Mouse (Mus musculus) intestine, embryonic 16.5 days (tissue): Measurements from ENCODE around the gene 9930021J03Rik. TPM values are rescaled to one million over a fixed set of nuclear protein-coding genes. Genes with fewer than 3 reads are reported as not detected.

ENCODE experiments used
- ATAC-seq: fragments of 200-750 bp; cut with Nextera tagmentation; 2 replicates; pipeline ENCODE4 v1.8.0; 2017; ENCODE audit warnings: moderate TSS enrichment, moderate library complexity
- H3K27ac ChIP-seq: fragments of 300-500 bp; sonication (generic); 2 replicates; pipeline ENCODE4 v1.5.1; 2014; ENCODE audit warnings: mild to moderate bottlenecking, low read length
- H3K27me3 ChIP-seq: fragments of 300-500 bp; sonication (generic); replicated peaks from 2 replicates; pipeline ENCODE4 v1.6.1; 2014; ENCODE audit warnings: low read length, control low read depth, mixed read lengths; ENCODE audit not compliant: control insufficient read depth, insufficient read depth
- H3K36me3 ChIP-seq: fragments of 300-500 bp; sonication (generic); 2 replicates; pipeline ENCODE4 v1.6.1; 2014; ENCODE audit warnings: low read length, control low read depth; ENCODE audit not compliant: control insufficient read depth, insufficient read depth
- H3K4me1 ChIP-seq: fragments of 300-500 bp; sonication (generic); 2 replicates; pipeline ENCODE4 v1.6.1; 2014; ENCODE audit warnings: low read length, control low read depth, mixed read lengths; ENCODE audit not compliant: control insufficient read depth, insufficient read depth
- H3K4me2 ChIP-seq: fragments of 300-500 bp; sonication (generic); 2 replicates; pipeline ENCODE4 v1.6.1; 2014; ENCODE audit warnings: low read depth, low read length, control low read depth
- H3K4me3 ChIP-seq: fragments of 300-500 bp; sonication (generic); 2 replicates; pipeline ENCODE4 v1.5.1; 2014; ENCODE audit warnings: mild to moderate bottlenecking, low read length
- H3K9ac ChIP-seq: fragments of 300-500 bp; sonication (generic); 2 replicates; pipeline ENCODE4 v1.6.1; 2014; ENCODE audit warnings: low read depth, low read length
- H3K9me3 ChIP-seq: fragments of 300-500 bp; sonication (generic); 2 replicates; pipeline ENCODE4 v1.6.1; 2016; ENCODE audit warnings: low read length, control low read depth; ENCODE audit not compliant: control insufficient read depth
- whole genome bisulfite sequencing: fragments of 180-500 bp; shearing (Covaris S2); extraction: QIAGEN DNeasy Blood & Tissue Kit; methylation state at CpG from one replicate; pipeline ENCODE4 v1.1.7; 2014; 5-methylcytosine and 5-hydroxymethylcytosine counted together
- polyA plus RNA-seq: library from polyadenylated mRNA; unstranded; fragments of >200 nt; fragmentation: Nextera tagmentation; extraction: Ambion mirVana; gene quantifications from 2 replicates; pipeline ENCODE4 v1.2.1, GENCODE M21; 2015

Gene 9930021J03Rik
- polyA plus RNA-seq, 1 experiment from 2014 or later, result 2.4 TPM

DNA sequence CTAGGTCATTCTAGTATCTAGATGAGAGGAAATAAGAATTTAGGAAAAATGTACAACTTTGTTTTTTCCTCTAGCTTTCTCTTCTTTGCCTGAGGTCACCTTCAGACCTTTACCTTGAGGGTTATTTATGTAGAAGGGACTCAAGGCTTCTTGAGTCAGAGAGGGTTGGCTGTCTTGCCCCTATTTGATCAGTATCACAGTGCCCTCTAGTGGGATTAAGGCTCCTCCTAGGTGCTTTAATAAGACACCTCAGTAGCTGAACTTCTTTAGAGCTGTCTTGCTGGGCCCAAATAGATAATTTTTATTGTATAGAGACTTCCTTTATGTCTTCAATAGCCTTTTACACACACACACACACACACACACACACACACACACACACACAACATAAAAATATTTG lies 15.2 kb upstream of the 9930021J03Rik start:
- ATAC-seq, result peak; percentile 60; the same call in 1 of the 2 replicates
- no peak overlapping the region for H3K9ac ChIP-seq
- no peaks in the 10 kb centered on the region for H3K36me3 ChIP-seq
- no peak overlapping the region for H3K27ac ChIP-seq
- H3K4me3 ChIP-seq, result no peak overlapping the region
- H3K4me1 ChIP-seq, result no peaks in the 10 kb centered on the region
- no peak overlapping the region for H3K4me2 ChIP-seq
- H3K27me3 ChIP-seq, result no peaks in the 10 kb centered on the region
- H3K9me3 ChIP-seq, result no peaks in the 10 kb centered on the region

DNA sequence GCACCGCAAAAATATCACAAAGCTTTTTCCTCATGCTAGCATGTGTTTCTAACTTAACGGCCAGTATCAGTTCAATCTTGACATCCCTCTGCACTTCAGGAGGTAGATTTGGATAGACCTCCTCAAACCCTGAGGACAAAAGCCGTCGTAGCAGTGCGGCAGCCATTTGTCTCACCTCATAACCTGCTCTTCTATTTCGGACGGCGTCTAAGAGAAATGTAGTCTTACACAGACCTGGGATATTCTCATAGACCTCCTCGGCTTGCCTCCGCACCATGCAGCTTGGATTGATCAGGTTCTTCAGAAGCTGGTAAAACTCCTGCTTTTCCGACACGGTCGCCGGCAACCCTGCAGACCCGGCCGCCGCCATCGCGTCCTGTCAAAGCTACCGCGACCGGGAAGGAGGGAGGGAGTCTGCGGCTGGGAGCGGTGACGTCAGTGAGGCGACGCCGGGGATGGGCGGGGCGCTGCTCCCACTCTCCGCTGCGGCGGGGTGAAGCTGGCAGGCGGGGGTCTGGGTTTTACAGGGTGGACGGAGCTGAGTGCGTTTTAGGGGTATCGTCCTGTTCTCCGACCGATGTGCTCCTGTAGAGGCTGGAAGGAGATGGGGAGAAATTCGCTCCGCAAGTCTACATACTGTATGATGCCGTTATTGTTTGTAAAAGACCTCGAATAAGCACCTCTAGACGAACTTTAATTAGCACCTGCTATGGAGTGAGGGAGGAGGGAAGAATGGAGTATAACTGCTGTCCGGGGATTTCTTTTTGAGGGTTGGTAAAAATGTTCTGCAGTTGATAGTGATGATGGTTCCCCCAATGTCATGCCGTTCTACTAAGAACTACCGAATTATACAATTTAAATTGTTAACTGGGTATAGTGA lies 7.0 kb upstream of the 9930021J03Rik start, which contains the start of gene Ranbp6:
Ranbp6 (minus strand) TSS at position 394 of the 880 bp plus-strand sequence.
- Histone ChIP-seq H3K9me3 (no peaks in the 10 kb centered on the region), H3K4me3 (peak within 1 kb of the TSS; percentile 73), H3K36me3 (0 out of 2 replicates have a peak, but pooled peaks cover 11% of the 10 kb centered on the region), H3K4me2 (peak within 1 kb of the TSS; percentile 81), H3K9ac (peak within 1 kb of the TSS; percentile 79), H3K27me3 (no peaks in the 10 kb centered on the region), H3K27ac (peak within 1 kb of the TSS; percentile 9; the same call in 1 of the 2 replicates), H3K4me1 (peaks cover 7% of the 10 kb centered on the region)
- 1% methylated on average over 47 of the region's 47 CpGs for WGBS
- peak; percentile 96 for ATAC-seq

DNA sequence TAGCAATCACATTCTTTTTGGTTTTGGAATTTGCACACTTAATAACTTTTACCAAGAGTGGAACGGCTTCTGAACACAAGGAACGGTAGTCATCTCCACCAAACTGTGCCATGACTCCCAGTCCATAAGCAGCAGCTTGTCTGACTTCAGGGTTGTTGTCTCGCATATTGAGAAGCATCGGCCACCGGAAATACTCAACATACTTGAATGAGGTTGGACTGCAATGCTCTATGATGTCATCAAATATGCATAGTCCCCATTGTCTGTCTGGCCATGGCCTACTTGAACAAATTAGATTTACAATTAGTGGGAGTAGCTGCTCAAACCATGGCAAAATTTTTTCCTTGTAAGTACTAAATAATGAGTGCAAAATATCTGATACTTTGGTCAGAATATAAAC lies 4.2 kb upstream of the 9930021J03Rik start:
- Histone ChIP-seq H3K4me1 (peaks cover 7% of the 10 kb centered on the region), H3K9ac (no peak overlapping the region), H3K9me3 (no peaks in the 10 kb centered on the region), H3K36me3 (0 out of 2 replicates have a peak, but pooled peaks cover 11% of the 10 kb centered on the region), H3K4me2 (no peak overlapping the region), H3K27ac (no peak overlapping the region), H3K4me3 (no peak overlapping the region), H3K27me3 (no peaks in the 10 kb centered on the region)
- WGBS, result 93% methylated on average over 5 of the region's 5 CpGs
- no peak for ATAC-seq

DNA sequence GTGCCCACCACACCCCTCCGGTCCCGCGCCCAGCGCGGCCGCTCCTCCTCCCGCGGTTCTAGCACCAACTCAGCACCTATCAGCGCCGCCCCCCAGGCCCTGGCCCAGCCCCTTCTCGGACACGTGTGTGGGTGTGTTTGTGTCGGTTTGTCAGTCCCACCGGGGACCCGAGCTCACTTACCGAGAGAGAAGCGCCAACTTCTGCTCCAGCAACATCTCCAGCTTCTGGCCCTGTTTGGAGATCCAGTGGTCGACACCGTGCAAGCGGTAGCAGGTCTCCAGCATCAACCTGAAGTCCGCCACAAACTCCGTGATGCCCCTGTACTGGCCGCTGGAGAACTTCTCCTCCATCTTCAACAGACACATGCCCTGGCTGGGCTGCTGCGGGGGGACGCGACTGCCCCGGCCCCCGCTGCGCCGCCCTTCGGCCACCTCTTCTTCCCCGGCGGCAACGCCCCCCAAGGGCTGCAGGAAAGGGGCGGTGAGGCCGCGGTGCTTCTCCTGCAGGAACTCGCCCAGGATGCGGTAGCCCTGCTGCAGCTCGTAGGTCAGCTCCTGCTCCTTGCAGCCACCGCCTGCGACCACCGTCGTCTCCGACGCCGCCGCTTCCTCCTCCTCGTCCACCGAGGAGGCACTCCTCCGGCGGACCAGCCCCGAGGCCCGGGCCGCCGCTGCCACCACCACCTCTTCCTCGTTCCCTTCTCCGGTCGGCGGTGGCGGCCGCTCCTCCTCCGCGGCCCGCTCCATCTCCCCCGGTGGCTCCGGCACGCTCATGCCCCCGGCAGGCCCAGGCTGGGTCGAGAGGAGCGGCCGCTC lies 480 bp downstream of the 9930021J03Rik start:
- WGBS, result under 1% methylated on average over 65 of the region's 72 CpGs
- peak overlapping the region; percentile 91 for H3K9ac ChIP-seq
- H3K4me3 ChIP-seq, result peak overlapping the region; percentile 99
- peak; percentile 74 for ATAC-seq
- no peaks in the 10 kb centered on the region for H3K27me3 ChIP-seq
- peak overlapping the region; percentile 83 for H3K4me2 ChIP-seq
- H3K4me1 ChIP-seq, result peaks cover 7% of the 10 kb centered on the region
- no peaks in the 10 kb centered on the region for H3K9me3 ChIP-seq
- 0 out of 2 replicates have a peak, but pooled peaks cover 5% of the 10 kb centered on the region for H3K36me3 ChIP-seq
- peak overlapping the region; percentile 90 for H3K27ac ChIP-seq

DNA sequence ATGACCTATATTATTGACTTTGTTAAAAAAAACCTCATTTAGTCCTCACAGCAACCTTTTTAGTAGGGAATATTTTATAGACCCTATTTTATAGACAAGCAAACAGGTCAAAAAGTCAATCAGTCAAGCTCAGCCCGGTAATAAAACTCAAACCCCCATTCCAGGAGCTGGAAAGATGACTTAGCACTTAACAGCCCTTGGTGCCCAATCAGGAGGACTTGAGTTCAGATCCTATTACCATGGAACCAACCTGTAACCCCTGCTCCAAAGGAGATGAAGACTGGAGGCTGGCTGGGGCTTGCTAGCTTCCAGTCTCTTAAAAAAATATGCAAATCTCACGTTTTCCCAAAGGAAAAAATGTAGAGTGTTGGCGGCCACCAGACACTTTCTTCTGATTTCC lies 1.8 kb downstream of the 9930021J03Rik start:
- ATAC-seq, result no peak
- H3K4me1 ChIP-seq, result peaks cover 7% of the 10 kb centered on the region
- WGBS, result 47% methylated on average over 3 of the region's 3 CpGs
- H3K27ac ChIP-seq, result no peak overlapping the region
- H3K4me3 ChIP-seq, result peak overlapping the region; percentile 25
- no peak overlapping the region for H3K9ac ChIP-seq
- no peaks in the 10 kb centered on the region for H3K9me3 ChIP-seq
- no peaks in the 10 kb centered on the region for H3K27me3 ChIP-seq
- peak overlapping the region; percentile 46 for H3K4me2 ChIP-seq
- H3K36me3 ChIP-seq, result no peaks in the 10 kb centered on the region

DNA sequence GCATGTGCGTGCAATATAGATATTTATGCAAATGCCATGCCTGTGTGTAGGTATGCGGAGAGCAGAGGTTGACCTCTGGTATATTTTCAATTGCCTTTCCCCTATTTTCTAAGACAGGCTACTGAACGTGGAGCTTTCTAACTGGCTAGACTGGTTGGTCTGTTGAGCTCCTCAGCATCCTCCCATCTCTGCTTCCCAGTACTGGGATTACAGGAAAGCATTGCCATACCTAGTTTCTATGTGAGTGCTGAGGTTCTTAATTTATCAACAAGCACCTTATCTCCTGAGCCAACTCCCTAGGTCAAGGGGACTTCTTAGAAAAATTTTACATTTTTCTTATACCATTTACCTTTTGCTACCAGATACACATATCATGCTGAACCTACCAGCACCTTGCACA lies 8.4 kb downstream of the 9930021J03Rik start:
- Histone ChIP-seq H3K9ac (no peak overlapping the region), H3K9me3 (no peaks in the 10 kb centered on the region), H3K27me3 (no peaks in the 10 kb centered on the region), H3K4me1 (no peaks in the 10 kb centered on the region), H3K4me3 (no peak overlapping the region), H3K27ac (no peak overlapping the region), H3K4me2 (no peak overlapping the region), H3K36me3 (no peaks in the 10 kb centered on the region)
- 0 out of 2 replicates have a peak, but pooled peaks have one; percentile 16 for ATAC-seq
- WGBS, result 72% methylated on average over 3 of the region's 3 CpGs

DNA sequence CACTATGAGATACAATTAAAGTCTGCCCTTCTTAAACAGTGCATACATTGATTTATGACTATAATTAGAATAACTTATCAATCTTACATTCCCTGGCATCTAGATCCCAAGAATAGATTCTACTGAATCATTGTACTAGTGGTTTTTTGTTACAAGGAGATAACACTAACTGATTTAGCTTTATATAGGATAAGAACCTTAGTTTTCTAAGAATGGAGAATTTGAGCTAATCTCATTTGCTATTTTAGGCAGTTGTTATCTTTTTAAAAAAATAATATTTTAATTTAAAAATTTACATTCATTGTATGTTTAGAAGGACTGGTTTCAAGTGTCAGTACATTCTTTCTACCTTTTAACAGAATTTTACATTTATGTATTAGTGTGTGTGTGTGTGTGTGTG lies 17.8 kb downstream of the 9930021J03Rik start:
- ATAC-seq, result no peak
- peaks cover 2% of the 10 kb centered on the region; the same call in 1 of the 2 replicates for H3K36me3 ChIP-seq
- H3K4me3 ChIP-seq, result no peak overlapping the region
- no peak overlapping the region for H3K9ac ChIP-seq
- no peak overlapping the region for H3K27ac ChIP-seq
- H3K9me3 ChIP-seq, result no peaks in the 10 kb centered on the region
- no peak overlapping the region for H3K4me2 ChIP-seq
- no peaks in the 10 kb centered on the region for H3K4me1 ChIP-seq
- H3K27me3 ChIP-seq, result no peaks in the 10 kb centered on the region

DNA sequence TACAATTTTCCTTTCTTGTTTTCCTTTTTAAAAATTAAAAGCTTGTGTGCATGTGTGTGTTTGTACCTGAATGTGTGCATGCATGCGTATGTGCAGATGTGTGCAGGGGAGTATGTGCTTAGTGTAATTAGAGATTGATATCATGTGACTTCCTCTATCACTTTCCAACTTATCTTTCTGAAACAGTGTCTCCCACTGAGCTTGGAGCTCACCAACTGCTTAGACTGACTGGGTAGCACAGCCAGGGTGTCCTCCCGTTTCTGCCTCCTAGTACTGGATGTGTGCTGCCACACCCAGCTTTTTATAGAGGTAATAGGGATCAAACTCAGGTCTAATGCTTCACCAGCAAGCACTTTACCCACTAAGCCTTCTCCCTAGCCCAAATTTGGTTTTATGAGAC lies 22.9 kb downstream of the 9930021J03Rik start:
- 87% methylated on average over 2 of the region's 2 CpGs for WGBS
- no peak for ATAC-seq
- no peak overlapping the region for H3K4me2 ChIP-seq
- H3K4me3 ChIP-seq, result no peak overlapping the region
- H3K36me3 ChIP-seq, result peaks cover 2% of the 10 kb centered on the region; the same call in 1 of the 2 replicates
- H3K27me3 ChIP-seq, result no peaks in the 10 kb centered on the region
- H3K9ac ChIP-seq, result no peak overlapping the region
- H3K27ac ChIP-seq, result no peak overlapping the region
- no peaks in the 10 kb centered on the region for H3K4me1 ChIP-seq
- no peaks in the 10 kb centered on the region for H3K9me3 ChIP-seq

DNA sequence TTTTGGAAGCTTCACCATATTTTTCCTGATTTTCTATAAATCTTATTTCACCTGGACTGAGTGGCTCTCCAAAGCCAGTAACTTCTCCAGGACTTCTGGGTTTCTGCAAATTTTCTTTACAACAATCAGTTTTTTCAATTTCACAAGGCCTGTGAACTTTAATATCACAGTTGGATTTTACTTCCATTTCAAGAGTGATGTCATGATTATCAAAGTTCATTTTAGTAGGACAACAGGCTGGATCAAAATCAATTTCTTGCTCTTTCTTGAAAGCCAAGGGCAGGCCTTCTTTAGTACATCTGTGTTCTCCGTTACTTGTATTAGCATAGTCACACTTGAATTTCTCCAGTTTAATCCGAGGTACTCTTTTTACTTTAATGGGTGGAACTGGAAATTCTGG lies 51.9 kb downstream of the 9930021J03Rik start:
- H3K9ac ChIP-seq, result no peak overlapping the region
- WGBS, result 74% methylated on average over 2 of the region's 2 CpGs
- no peaks in the 10 kb centered on the region for H3K27me3 ChIP-seq
- H3K4me3 ChIP-seq, result no peak overlapping the region
- no peaks in the 10 kb centered on the region for H3K36me3 ChIP-seq
- H3K4me1 ChIP-seq, result no peaks in the 10 kb centered on the region
- no peak overlapping the region for H3K27ac ChIP-seq
- no peaks in the 10 kb centered on the region for H3K9me3 ChIP-seq
- H3K4me2 ChIP-seq, result no peak overlapping the region
- ATAC-seq, result no peak
